In the genomic region with DNA sequence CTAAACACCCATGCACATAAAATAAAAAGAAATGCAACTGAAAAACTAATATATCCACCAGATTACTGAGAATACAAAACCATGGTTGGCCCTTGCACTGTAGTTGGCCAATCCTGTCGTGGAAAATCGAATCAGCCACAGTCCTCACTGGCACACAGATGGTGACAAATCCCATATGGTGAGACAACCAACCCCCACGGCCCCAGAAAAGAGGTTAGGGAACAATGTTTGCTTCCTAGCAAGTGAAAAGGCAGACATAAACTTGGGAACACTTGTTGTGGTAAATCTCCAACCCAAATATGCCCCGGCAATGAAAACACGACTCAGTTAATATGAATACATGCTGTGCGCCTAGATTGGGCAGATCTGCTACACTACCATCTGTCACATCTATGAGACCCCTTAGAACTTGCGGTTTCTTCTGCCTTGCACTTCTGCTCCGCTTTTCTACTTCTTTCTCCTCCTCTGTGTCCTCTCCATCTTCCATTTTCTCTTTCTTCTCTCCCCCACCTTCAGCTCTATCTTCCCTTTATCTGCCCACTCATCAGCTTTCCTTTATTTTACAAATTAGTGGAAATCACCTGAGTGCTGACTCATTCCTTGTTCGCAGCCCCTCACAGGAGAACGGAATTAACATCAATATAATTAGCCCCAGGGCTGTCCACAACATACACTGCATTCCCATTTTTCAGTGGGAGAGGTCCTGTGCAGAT, we compare ENCODE assay signal across 13 mouse cellular contexts. TPM values are rescaled to one million over a fixed set of nuclear protein-coding genes. Genes with fewer than 3 reads are reported as not detected.
A peak's percentile ranks its signal among the peaks of the same experiment; 100 is the strongest.
DNase-seq lines count a peak whose midpoint lies in the region; ATAC-seq and TF ChIP-seq lines count a peak whose summit lies in the region.
"Had no signal": no experiment of that assay in that cellular context is flagged by ENCODE, and none has a peak within 500 bp of the region (broad histone marks: within the 10 kb centered on the region; RNA-seq: fewer than 3 reads in every experiment).

No protein-coding gene starts in this region.

- H3K36me3 ChIP-seq in heart, postnatal 0 days (replicated peaks; ENCODE audit: control insufficient read depth, insufficient read depth, low read length) = no peaks in the 10 kb centered on the region
- H3K36me3 ChIP-seq in heart, embryonic 11.5 days (ENCODE audit: control insufficient read depth, insufficient read depth, low read length) = no peaks in the 10 kb centered on the region
- no peaks in the 10 kb centered on the region for H3K36me3 ChIP-seq in E14TG2a.4 (ENCODE audit: insufficient read depth, low read length)
- H3K36me3 ChIP-seq in ES-E14 (ENCODE audit: control insufficient read depth, insufficient read depth, low read length, poor library complexity, severe bottlenecking) = no peaks in the 10 kb centered on the region
- no peaks in the 10 kb centered on the region for H3K36me3 ChIP-seq in intestine, postnatal 0 days (ENCODE audit: control insufficient read depth, insufficient read depth)

- H3K9ac ChIP-seq in heart, postnatal 0 days (replicated peaks; ENCODE audit: low read depth, low read length) = no peak overlapping the region
- no peak overlapping the region for H3K9ac ChIP-seq in heart, embryonic 11.5 days (ENCODE audit: low read depth, low read length)
- H3K9ac ChIP-seq in ES-E14 (ENCODE audit: insufficient read depth, low read depth, low read length, poor library complexity, severe bottlenecking) = no peak overlapping the region; the same call in 1 of the 2 replicates
- H3K9ac ChIP-seq in intestine, postnatal 0 days (ENCODE audit: low read depth, low read length) = no peak overlapping the region
- H3K9ac ChIP-seq: lung, embryonic 14.5 days had no signal

- no peak overlapping the region for H3K27ac ChIP-seq in heart, postnatal 0 days (ENCODE audit: low read depth)
- no peak overlapping the region for H3K27ac ChIP-seq in heart, embryonic 11.5 days (ENCODE audit: low read depth, low read length)
- no peak overlapping the region for H3K27ac ChIP-seq in ES-E14 (ENCODE audit: insufficient read depth, low read depth, low read length, poor library complexity, severe bottlenecking)
- no peak overlapping the region for H3K27ac ChIP-seq in intestine, postnatal 0 days (ENCODE audit: low read depth, low read length)

- H3K27me3 ChIP-seq in heart, postnatal 0 days (ENCODE audit: control insufficient read depth, insufficient read depth, low read length) = no peaks in the 10 kb centered on the region
- H3K27me3 ChIP-seq in heart, embryonic 11.5 days (ENCODE audit: control insufficient read depth, insufficient read depth, low read length) = no peaks in the 10 kb centered on the region
- H3K27me3 ChIP-seq in E14TG2a.4 (ENCODE audit: insufficient read depth, low read length) = peaks cover 17% of the 10 kb centered on the region
- no peaks in the 10 kb centered on the region for H3K27me3 ChIP-seq in intestine, postnatal 0 days (replicated peaks; ENCODE audit: control insufficient read depth, insufficient read depth, low read length)

- H3K4me1 ChIP-seq in heart, postnatal 0 days (ENCODE audit: control insufficient read depth, insufficient read depth) = 0 out of 2 replicates have a peak, but pooled peaks cover 3% of the 10 kb centered on the region
- no peaks in the 10 kb centered on the region for H3K4me1 ChIP-seq in heart, embryonic 11.5 days (ENCODE audit: control insufficient read depth, insufficient read depth, low read length)
- peaks cover 64% of the 10 kb centered on the region for H3K4me1 ChIP-seq in E14TG2a.4 (replicated peaks; ENCODE audit: low read depth, low read length)
- H3K4me1 ChIP-seq in ES-E14 (ENCODE audit: control insufficient read depth in 2 of 2, insufficient read depth in 2 of 2, low read length in 2 of 2, poor library complexity in 1 of 2) = peaks cover 3 to 14% of the 10 kb centered on the region in 2 experiments; a peak in 3 of 4 replicates
- H3K4me1 ChIP-seq in intestine, postnatal 0 days (replicated peaks; ENCODE audit: control insufficient read depth, insufficient read depth, low read length) = peaks cover 3% of the 10 kb centered on the region; the same call in 1 of the 2 replicates

- WGBS in heart, postnatal 0 days = 68% methylated on average over 10 of the region's 10 CpGs
- 67% methylated on average over 10 of the region's 10 CpGs for WGBS in heart, embryonic 11.5 days (ENCODE audit: insufficient replicate concordance)
- 69% methylated on average over 10 of the region's 10 CpGs for WGBS in intestine, postnatal 0 days

- ATAC-seq in heart, postnatal 0 days (ENCODE audit: insufficient read depth, low read depth) = no peak
- ATAC-seq in heart, embryonic 11.5 days (replicated peaks; ENCODE audit: insufficient number of reproducible peaks, low FRiP score, low TSS enrichment) = no peak
- ATAC-seq in intestine, postnatal 0 days = no peak

- 0 out of 2 replicates have a peak overlapping the region, but pooled peaks have one; percentile 7 for H3K4me2 ChIP-seq in heart, postnatal 0 days (ENCODE audit: low read depth, low read length)
- H3K4me2 ChIP-seq in heart, embryonic 11.5 days = no peak overlapping the region
- peak overlapping the region; percentile 51 for H3K4me2 ChIP-seq in intestine, postnatal 0 days (replicated peaks; ENCODE audit: low read depth)

- no peaks in the 10 kb centered on the region for H3K9me3 ChIP-seq in heart, postnatal 0 days (replicated peaks; ENCODE audit: control insufficient read depth, low read length)
- no peaks in the 10 kb centered on the region for H3K9me3 ChIP-seq in heart, embryonic 11.5 days (replicated peaks; ENCODE audit: control insufficient read depth, low read length)
- H3K9me3 ChIP-seq in E14TG2a.4 (ENCODE audit: low read length) (no peaks in the 10 kb centered on the region), ES-E14 (ENCODE audit: control insufficient read depth, insufficient read depth, low read depth, low read length) (no peaks in the 10 kb centered on the region)
- H3K9me3 ChIP-seq in intestine, postnatal 0 days (ENCODE audit: control insufficient read depth) = no peaks in the 10 kb centered on the region

- no peak for TF ChIP-seq CTCF in heart, postnatal 0 days (IDR thresholded peaks at IDR 0.05; ENCODE audit: low read depth)
- no peak for TF ChIP-seq CTCF in E14TG2a.4 (conservative IDR thresholded peaks at IDR 0.05; ENCODE audit: low read length)
- no peak for TF ChIP-seq CTCF in intestine, postnatal 0 days (IDR thresholded peaks at IDR 0.05; ENCODE audit: low read depth)

- no peak overlapping the region for H3K4me3 ChIP-seq in heart, postnatal 0 days (ENCODE audit: low read depth, low read length)
- H3K4me3 ChIP-seq in heart, embryonic 11.5 days (ENCODE audit: low read depth, low read length) = no peak overlapping the region
- H3K4me3 ChIP-seq in E14TG2a.4 (replicated peaks; ENCODE audit: low read length) = peak overlapping the region; percentile 64
- peak overlapping the region in 1 of 2 experiments; percentile 32; a peak in 3 of 4 replicates for H3K4me3 ChIP-seq in ES-E14 (ENCODE audit: insufficient read depth in 1 of 2, low read depth in 1 of 2, low read length in 2 of 2, poor library complexity in 1 of 2, severe bottlenecking in 1 of 2)
- H3K4me3 ChIP-seq in intestine, postnatal 0 days (ENCODE audit: low read depth, low read length) = no peak overlapping the region
- H3K4me3 ChIP-seq: erythroblast, embryonic 14.5 days had no signal

- no peak for TF ChIP-seq EP300 in heart, postnatal 0 days (IDR thresholded peaks at IDR 0.05; ENCODE audit: low read depth)

- in situ Hi-C loops in ES-E14 (cut with MboI; ENCODE audit: low sequenced_read_pairs in 2 of 2, unreplicated experiment in 2 of 2) = no loop called here

- no peak for DNase-seq in heart, postnatal 0 days (ENCODE audit: low spot score)
- DNase-seq in ES-E14 (ENCODE audit: low read depth, low spot score) = no peak
- DNase-seq in thymus, postnatal 36 days = no peak
- no peak for DNase-seq in yolk sac, embryonic 10.5 days (ENCODE audit: low spot score)
- DNase-seq: thymus, postnatal 4 days had no signal

TF ChIP-seq in ES-E14, 5 proteins besides CTCF, POLR2A, EP300 and RAD21:
- TF ChIP-seq ZC3H11A (IDR thresholded peaks at IDR 0.05; ENCODE audit: borderline replicate concordance, low read depth, low read length) (no peak), MAFK (IDR thresholded peaks at IDR 0.05; ENCODE audit: insufficient read depth, low read depth, low read length) (0 out of 2 replicates have a peak, but pooled peaks have one; percentile 63)

RNA-seq across cellular contexts. Expression of gene Gm28729, which starts 5.1 kb away (rescaled TPM):
- total RNA-seq in heart, postnatal 0 days (2014; rRNA removed; ENCODE audit: low replicate concordance) = not detected in 2 replicates
- polyA plus RNA-seq in heart, postnatal 0 days (2015; fragmentation: Nextera tagmentation; extraction: Ambion mirVana) = 0.07 TPM in 1 of 2 replicates, not detected in the other
- polyA plus RNA-seq in heart, embryonic 11.5 days (2014; fragmentation: Nextera tagmentation; extraction: Ambion mirVana) = not detected in 2 replicates
- total RNA-seq in ES-E14 (2012; rRNA removed) = 0.32 and 0.40 TPM in 2 replicates
- polyA plus RNA-seq in intestine, postnatal 0 days (2015; fragmentation: Nextera tagmentation; extraction: Ambion mirVana) = not detected in 2 replicates
- total RNA-seq: heart, adult 18-20 months; MEL had no signal
- polyA plus RNA-seq: erythroblast, embryonic 14.5 days; kidney, adult 2 months; lung, embryonic 14.5 days had no signal

RNA-seq across cellular contexts. Expression of gene Rnf7, which starts 51.6 kb away (rescaled TPM):
- 501 and 762 TPM in 2 replicates for total RNA-seq in heart, postnatal 0 days (2014; rRNA removed; ENCODE audit: low replicate concordance)
- 196 and 199 TPM in 2 replicates for polyA plus RNA-seq in heart, postnatal 0 days (2015; fragmentation: Nextera tagmentation; extraction: Ambion mirVana)
- polyA plus RNA-seq in heart, embryonic 11.5 days (2014; fragmentation: Nextera tagmentation; extraction: Ambion mirVana) = 261 and 268 TPM in 2 replicates
- total RNA-seq in ES-E14 (2012; rRNA removed) = 152 and 198 TPM in 2 replicates
- polyA plus RNA-seq in intestine, postnatal 0 days (2015; fragmentation: Nextera tagmentation; extraction: Ambion mirVana) = 141 and 143 TPM in 2 replicates
